Mouse (Mus musculus) erythroblast, embryonic 14.5 days (primary cell): ENCODE measurements around the gene Lyrm7.

Source experiments
- GATA1 ChIP-seq: IDR thresholded peaks from 2 replicates; pipeline ENCODE4 v1.6.1; 2012; ENCODE audit warnings: low read length, inconsistent platforms, mixed read lengths
- TAL1 ChIP-seq: IDR thresholded peaks from 3 replicates; pipeline ENCODE4 v1.6.1; 2012; ENCODE audit warnings: low read length, inconsistent platforms, mixed read lengths

- TF ChIP-seq TAL1, result no peak
- no peak for TF ChIP-seq GATA1
Observed at GRCm38 (mm10) chr11:54891341-54891740, 30.6 kb upstream of the Lyrm7 start.
